Mouse (Mus musculus): Measurements from ENCODE around the gene Olfr215.
"Not testable (repeated sequence)": the region's sequence is repeated elsewhere in the genome, so short reads cannot be mapped to it uniquely, and the experiment has no call there.

Gene Olfr215

DNA sequence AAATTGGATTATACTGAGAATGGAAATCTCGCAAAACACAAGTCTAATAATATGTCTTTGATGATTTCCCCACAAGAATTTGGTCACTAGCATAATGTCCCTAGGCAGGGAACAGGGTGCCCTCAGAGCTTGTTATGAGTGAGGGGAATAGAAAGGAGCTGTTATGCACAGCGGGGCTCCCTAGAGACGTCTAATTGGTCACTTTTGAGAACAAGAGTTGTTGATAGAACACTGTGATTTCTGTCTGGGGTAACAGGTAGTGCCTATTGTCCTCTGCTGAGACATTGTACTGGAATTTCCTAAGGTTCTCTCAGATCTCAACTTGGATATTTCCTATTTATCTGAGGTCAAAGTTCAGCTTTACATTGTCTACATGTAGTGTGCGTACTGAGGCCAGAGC lies at the start of gene Olfr215:
TSS of gene Olfr215 (minus strand) at position 101 of the 400 bp plus-strand sequence.
- in situ Hi-C loops (cut with MboI, MseI), result no loop called here

DNA sequence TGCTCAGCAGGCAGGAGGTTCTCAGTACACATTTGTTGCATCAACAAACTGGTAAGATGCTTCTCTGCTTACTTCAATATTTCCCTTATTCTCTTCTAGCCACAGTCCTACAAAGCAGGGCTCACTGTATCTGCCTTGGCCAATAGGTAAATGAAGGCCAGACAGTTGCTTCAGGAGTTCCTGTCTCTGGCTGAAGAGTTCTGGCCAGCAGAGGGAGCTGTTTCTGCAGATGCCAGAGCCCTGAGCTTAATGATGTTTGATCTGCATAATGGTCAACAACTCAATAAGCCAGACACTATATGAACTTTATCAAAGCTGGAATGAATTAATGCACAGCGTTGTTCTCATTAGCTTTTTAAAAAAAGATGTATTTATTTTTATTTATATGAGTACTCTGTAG lies 48.1 kb upstream of the Olfr215 start:
- in situ Hi-C loops (cut with MboI, MseI), result loop anchor here in 1 of 2 experiments (25.0 kb wide), 1 partner anchor 1205 kb away; the partner anchor contains the start of gene Zfp637

DNA sequence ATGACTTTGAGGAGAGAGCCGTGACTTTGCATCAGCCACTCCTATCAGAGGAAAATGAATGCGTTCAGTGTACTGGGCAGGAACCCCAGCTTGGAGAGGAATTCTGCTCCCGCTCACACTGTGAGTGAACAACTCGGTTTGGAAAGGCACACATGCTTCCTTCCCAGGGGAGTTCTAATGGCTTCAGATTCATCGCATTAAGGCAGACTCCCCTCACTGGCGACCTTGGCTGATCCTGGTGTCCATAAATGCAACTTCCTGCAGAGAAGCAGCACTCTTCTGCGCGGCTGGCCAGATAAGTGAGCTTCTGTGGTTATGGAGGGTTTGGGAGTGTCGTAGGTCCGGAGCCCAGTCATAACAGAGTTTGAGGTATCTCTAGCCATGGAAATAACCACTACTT lies 45.8 kb upstream of the Olfr215 start:
- in situ Hi-C loops (cut with MboI, MseI), result loop anchor here in 1 of 2 experiments (25.0 kb wide), 1 partner anchor 1208 kb away; the partner anchor contains the start of gene Zfp637

DNA sequence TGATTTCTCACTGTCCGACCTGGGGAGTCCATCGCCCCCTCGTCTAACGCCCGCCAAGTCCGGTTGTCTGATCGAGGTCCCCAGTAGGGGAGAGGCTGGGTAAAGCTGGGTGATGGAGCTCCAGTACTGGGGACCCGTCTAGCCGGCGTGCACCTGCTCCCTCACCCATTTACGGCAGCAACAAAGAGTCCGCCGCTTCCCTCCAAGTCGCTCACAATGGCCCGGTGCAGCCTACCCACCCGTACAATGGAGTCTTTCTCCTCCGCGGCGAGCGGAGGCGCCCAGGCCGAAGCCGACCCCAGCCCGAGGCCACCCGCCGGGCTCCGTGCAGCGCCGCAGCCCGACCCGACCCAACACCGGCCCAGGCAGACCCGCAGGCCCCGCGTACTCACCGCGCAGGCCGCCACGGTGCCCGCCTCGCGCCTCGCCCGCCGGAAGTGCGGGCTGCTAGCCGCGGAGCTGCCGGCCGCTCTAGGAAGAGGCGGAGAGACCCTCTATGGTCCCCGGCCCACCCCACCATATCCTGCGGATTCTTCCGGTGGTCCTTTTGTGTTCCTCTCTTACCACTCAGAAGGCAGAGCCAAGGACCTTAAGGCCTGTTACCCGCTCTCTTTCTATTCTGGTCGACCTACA lies 44.7 kb upstream of the Olfr215 start, which contains the start of gene Zfp422:
TSS of gene Zfp422 (minus strand) at position 461 of the 633 bp plus-strand sequence.
- in situ Hi-C loops (cut with MboI, MseI), result loop anchor here in 1 of 2 experiments (25.0 kb wide), 1 partner anchor 1209 kb away; the partner anchor contains the start of gene Zfp637

DNA sequence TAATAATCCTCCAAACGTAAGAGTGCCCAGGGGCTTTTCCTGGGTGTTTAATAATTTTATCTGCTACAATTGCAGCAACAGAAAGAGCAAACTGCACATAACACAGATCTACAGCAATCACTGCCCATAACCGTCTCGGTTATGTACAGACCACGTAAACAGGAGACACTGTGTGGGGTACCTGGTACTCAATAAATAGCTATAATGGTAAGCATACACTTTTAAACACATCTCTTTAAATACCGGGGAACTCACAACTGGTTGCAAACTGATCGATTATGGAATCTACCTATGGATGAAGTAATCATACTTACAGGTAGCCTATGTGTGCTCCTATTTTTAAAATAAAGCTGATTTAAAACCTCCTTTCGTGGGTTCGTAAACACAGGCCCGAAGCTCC lies 44.1 kb upstream of the Olfr215 start:
- in situ Hi-C loops (cut with MboI, MseI), result loop anchor here in 1 of 2 experiments (25.0 kb wide), 1 partner anchor 1209 kb away; the partner anchor contains the start of gene Zfp637

DNA sequence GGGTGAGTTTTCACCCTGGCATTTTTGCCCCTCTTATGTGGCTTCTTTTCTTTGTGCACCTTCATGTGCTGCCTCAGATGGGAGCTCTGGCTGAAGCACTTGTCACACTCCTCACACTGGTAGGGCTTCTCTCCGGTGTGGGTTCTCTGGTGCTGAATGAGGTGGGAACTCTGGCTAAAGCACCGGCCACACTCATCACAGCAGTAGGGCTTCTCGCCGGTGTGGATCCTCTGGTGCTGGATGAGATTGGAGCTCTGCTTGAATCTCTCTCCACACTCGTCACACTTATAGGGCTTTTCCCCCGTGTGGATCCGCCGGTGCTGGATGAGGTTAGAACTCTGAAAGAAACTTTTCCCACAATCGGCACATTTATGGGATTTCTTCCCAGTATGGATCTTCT lies 42.4 kb upstream of the Olfr215 start:
- in situ Hi-C loops (cut with MboI, MseI), result loop anchor here in 1 of 2 experiments (25.0 kb wide), 1 partner anchor 1211 kb away; the partner anchor contains the start of gene Zfp637

DNA sequence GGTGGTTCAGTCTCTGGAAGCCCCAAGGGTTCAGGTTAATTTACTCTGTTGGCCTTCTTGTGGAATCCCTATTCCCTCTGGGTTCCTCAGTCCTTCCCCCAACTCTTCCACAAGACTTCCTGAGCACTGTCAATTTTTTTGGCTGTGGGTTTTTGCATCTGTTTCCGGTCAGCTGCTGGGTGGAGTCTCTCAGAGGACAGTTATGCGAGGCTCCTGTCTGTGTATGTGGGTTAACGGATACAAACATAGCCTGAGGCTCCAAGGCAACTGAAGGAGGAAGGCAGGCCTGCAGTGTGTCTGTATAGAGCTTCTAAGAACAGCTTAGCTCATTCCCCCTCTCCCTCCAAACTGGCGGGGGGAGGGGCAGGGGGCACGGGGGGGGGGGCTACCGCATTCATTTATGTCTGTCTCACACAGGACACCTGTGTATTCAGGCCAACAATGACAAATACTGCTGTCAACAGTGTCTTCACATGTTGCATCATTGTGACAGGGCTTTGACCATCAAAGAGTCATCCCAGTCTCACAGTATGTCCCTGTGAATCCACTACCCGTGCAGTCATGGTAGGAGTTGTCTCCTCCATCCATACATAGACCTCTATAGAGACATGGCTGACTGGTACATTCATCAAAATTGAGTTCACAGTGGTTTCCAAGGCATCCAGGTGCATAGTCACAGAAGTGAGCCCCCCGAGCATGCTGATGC lies 37.5 kb upstream of the Olfr215 start:
- in situ Hi-C loops (cut with MboI, MseI), result no loop called here

DNA sequence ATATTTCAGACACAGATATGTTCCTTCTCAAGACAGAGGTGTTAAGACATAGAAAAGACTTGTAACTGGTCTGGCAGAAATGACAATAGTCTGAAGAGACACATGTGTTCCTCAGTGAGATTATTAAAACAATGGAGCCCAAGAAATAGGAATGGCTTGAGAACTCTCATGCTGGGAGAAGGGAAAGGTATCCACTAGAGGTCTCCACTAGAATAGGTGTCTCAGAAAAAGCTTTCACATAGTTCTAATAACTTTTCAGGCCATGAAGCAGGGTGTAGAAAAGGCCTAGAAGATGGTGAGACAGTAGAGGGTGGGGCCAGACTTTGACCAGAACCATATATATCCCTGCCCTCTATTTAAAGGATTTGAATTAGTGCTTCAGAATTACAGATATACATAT lies 34.1 kb upstream of the Olfr215 start:
- in situ Hi-C loops (cut with MboI, MseI), result no loop called here

DNA sequence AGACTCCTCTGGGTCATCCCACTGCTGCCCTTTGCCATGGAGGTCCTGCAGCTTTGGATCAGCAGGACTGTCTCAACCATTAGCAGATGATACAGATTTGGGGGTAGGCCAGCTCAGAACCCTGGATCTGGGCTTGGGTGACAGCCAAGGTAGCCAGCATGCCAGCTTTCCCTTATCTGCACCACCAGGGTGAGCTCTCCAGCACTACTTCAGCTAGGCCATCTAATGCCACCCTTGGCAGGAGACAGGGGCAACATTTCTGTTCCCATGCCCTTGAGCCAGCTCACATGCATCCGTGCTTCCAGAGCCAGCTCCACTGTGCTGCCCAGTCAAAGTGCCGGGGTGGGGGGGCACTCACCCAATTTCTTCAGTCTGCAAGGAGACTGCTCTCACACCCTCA lies 31.7 kb upstream of the Olfr215 start:
- in situ Hi-C loops (cut with MboI, MseI), result no loop called here

DNA sequence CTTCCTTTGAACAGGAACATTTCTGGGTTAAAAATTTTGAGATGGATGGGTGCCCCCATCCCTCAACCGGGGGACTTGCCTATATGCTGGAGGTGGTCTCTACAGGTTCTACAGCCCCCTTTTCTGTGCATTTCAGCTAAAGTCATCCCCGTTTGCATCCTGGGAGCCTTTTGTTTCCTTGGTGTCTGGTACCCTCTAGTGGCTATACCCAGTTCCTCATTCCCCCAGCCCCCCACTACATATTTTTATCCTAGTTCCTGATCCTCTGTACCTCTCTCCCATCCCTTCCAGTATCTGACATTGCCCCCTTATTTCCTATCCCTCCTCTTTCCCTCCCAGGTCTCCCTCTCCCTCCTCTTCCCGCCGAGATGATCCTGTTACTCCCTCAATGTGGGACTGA lies 23.2 kb upstream of the Olfr215 start:
- in situ Hi-C loops (cut with MboI, MseI), result no loop called here

DNA sequence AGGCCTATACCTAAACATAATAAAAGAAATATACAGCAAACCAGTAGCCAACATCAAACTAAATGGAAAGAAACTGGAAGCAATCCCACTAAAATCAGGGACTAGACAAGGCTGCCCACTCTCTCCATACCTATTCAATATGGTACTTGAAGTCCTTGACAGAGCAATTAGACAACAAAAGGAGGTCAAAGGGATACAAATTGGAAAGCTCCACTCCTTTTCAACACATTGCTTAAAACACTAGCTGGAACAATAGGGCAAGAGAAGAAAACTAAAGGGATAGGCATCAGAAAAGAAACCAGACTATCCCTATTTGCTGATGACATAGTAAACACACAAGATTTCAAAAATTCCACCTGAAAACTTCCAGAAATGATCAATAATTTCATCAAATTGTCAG lies 17.0 kb upstream of the Olfr215 start:
- in situ Hi-C loops (cut with MboI, MseI), result not testable (repeated sequence)

DNA sequence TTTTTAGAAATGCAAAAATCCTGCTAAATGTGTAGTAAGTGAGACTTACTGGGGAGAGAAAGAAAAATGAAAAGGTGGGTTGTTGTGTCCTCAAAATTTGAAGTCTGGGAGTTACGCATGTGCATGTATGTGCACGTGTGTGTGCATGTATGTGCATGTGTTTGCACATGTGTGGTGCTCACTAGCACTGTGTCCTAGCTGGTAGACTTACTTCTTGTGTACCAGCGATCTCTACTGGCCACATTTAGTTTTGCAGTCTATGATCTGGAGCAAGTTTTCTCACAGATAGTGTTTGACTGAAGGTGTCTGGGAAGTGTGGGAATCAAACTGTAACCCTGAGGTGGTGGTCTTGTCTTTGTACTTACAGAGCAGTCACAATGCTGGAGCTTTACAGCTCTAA lies 14.2 kb downstream of the Olfr215 start:
- in situ Hi-C loops (cut with MboI, MseI), result loop anchor here (5.0 to 25.0 kb wide), 4 partner anchors 283 to 683 kb away; no protein-coding TSS in a partner anchor

DNA sequence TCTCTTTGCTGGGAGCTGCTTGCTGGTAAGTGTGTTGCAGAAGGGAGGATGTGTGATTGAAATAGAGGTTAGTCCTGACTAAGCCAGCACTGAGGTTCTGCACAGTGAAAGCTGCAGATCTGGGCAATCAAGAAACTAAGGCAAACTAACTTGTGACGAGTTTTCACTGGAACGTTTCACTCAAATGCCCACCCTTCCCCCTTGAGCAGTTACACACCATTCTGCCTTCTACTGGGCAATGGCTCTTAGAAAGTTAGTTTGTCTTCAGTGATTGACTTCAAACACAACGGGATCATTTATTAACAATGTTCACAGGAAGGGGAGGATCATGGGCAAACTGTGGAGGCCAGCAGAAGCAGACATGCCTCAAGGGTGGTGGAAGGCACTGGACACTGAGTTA lies 29.0 kb downstream of the Olfr215 start:
- in situ Hi-C loops (cut with MboI, MseI), result loop anchor here in 1 of 2 experiments (25.0 kb wide), 2 partner anchors 268 to 668 kb away; no protein-coding TSS in a partner anchor

DNA sequence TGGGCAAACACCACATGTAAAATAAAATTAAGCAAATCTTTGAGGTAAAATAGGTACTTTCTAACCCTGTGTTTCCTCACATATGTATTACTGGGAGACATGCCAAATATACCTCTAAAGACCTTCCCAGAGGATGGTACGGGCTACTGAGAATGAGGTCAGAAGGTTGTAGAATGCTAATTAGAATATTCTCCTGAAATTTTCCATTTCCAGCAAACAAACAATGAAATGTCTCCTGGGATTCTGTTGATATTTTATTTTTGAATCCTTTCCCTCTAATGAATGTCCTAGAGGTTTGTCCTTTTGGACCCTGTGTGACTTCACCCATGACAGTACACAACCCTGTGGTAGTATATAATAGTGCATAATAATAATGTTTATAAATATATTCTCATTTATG lies 30.1 kb downstream of the Olfr215 start, which contains the start of gene Olfr214:
TSS of gene Olfr214 (plus strand) at position 301 of the 400 bp plus-strand sequence.
- in situ Hi-C loops (cut with MboI, MseI), result loop anchor here in 1 of 2 experiments (25.0 kb wide), 2 partner anchors 267 to 667 kb away; no protein-coding TSS in a partner anchor

DNA sequence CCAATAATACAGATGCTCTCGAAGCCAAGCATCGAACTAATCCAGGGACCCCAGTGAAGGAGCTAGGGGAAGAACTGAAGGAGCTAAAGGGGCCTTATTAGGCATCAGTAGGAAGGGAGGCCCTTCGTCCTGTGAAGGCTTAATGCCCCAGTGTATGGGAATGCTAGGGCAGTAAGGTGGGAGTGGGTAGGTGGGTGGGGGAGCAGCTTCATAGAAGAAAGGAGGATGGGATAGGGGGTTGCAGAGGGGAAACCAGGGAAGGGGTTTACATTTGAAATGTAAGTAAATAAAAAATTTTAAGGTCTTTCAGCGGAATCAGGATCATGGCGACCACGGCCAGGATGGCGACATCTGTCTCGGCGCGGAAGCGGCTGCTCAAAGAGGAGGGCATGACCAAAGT lies 33.2 kb downstream of the Olfr215 start, which contains the start of gene Gm5580:
TSS of gene Gm5580 (plus strand) at position 301 of the 400 bp plus-strand sequence.
- in situ Hi-C loops (cut with MboI, MseI), result loop anchor here in 1 of 2 experiments (25.0 kb wide), 2 partner anchors 264 to 664 kb away; no protein-coding TSS in a partner anchor

DNA sequence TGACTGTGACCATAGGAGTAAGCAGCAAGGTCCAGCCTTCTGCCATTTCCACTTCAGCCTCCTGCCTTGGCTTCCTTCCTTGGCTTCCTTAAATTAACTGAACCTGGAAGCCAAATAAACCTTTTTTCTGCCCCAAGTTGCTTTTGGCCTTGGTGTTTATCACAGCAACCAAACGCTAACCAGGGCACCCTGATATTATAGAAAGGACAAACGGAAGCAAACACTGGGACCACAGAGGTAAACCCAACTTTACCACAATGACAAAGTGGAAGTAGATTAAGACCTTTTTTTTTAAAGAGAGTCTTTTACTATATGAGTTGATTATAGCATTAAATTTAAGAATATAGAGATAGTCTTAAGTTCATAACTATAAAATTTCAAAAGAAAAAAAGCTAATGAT lies 41.5 kb downstream of the Olfr215 start:
- in situ Hi-C loops (cut with MboI, MseI), result no loop called here

DNA sequence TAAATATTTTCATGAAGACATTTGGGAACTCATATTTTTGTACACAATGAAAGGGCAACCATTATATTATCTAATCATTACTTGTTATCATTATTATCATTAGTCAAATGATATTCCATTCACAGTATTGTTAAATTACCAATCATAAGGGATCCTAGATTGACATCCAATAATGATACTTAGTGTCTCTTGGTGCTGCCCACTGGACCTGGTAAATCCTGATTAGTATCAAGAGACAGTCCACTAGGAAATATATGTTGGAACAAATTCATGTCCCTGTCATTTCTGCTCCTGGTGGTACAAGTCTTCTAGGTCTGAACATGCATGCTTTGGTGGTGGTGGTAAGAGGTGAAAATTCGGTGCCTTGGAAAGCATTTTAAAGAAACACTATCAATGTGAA lies 45.8 kb downstream of the Olfr215 start, which contains the start of gene Olfr213:
TSS of gene Olfr213 (plus strand) at position 301 of the 400 bp plus-strand sequence.
- in situ Hi-C loops (cut with MboI, MseI), result loop anchor here (5.0 to 10.0 kb wide), 2 partner anchors 369 to 1297 kb away; no protein-coding TSS in a partner anchor

Data from T-helper 17 cell (primary cell).